Mouse (Mus musculus) liver, embryonic 14.5 days (tissue): Measurements from ENCODE around the gene Ruvbl2. TPM values are rescaled to one million over a fixed set of nuclear protein-coding genes. Genes with fewer than 3 reads are reported as not detected.
"Not testable (repeated sequence)": the region's sequence is repeated elsewhere in the genome, so short reads cannot be mapped to it uniquely, and the experiment has no call there.

Experiments
- ATAC-seq: fragments of 200-750 bp; cut with Nextera tagmentation; 2 replicates; pipeline ENCODE4 v1.8.0; 2017; ENCODE audit warnings: moderate number of reproducible peaks, mild to moderate bottlenecking, moderate library complexity; ENCODE audit not compliant: insufficient read depth
- DNase-seq, 3 experiments: peaks; one replicate each; pipeline ENCODE4 v3.0.0-alpha.2; 2012 to 2013; ENCODE audit warnings: low read depth in 3 of 3, low spot score in 3 of 3
- H3K27ac ChIP-seq: fragments of 300-500 bp; sonication (generic); 2 replicates; pipeline ENCODE4 v1.5.1; 2014; ENCODE audit warnings: moderate library complexity, mild to moderate bottlenecking, control low read depth, inconsistent platforms
- H3K27me3 ChIP-seq: fragments of 300-500 bp; sonication (generic); 2 replicates; pipeline ENCODE4 v1.6.1; 2014; ENCODE audit warnings: mild to moderate bottlenecking, low read length, moderate library complexity; ENCODE audit not compliant: control insufficient read depth, insufficient read depth
- H3K36me3 ChIP-seq: fragments of 300-500 bp; sonication (generic); replicated peaks from 2 replicates; pipeline ENCODE4 v1.6.1; 2014; ENCODE audit warnings: low read depth; ENCODE audit not compliant: control insufficient read depth, insufficient read depth
- H3K4me1 ChIP-seq, 2 experiments: fragments of 200-500 bp in 1 of 2; fragments of 300-500 bp in 1 of 2; sonication (generic) in 1 of 2; replicated peaks; 2 replicates each; pipeline ENCODE4 v1.6.1; 2012 to 2014; ENCODE audit warnings: antibody characterized with exemption in 1 of 2, inconsistent platforms in 1 of 2, low read length in 1 of 2; ENCODE audit not compliant: control insufficient read depth in 2 of 2, insufficient read depth in 2 of 2
- H3K4me2 ChIP-seq: fragments of 300-500 bp; sonication (generic); 2 replicates; pipeline ENCODE4 v1.6.1; 2014; ENCODE audit warnings: low read depth, mild to moderate bottlenecking, control low read depth, moderate library complexity
- H3K4me3 ChIP-seq, 2 experiments: fragments of 200-500 bp in 1 of 2; fragments of 300-500 bp in 1 of 2; sonication (generic) in 1 of 2; 2 replicates each; pipeline ENCODE4 v1.5.1; 2012 to 2014; ENCODE audit warnings: low read depth in 2 of 2, low read length in 2 of 2, mild to moderate bottlenecking in 2 of 2, control low read depth in 1 of 2, inconsistent platforms in 1 of 2, moderate library complexity in 1 of 2; ENCODE audit not compliant: insufficient read depth in 1 of 2
- H3K9ac ChIP-seq: fragments of 300-500 bp; sonication (generic); replicated peaks from 2 replicates; pipeline ENCODE4 v1.6.1; 2014; ENCODE audit warnings: mild to moderate bottlenecking, control low read depth, moderate library complexity
- H3K9me3 ChIP-seq: fragments of 300-500 bp; sonication (generic); 2 replicates; pipeline ENCODE4 v1.6.1; 2016; ENCODE audit warnings: low read length, mixed read lengths; ENCODE audit not compliant: control insufficient read depth
- CTCF ChIP-seq: IDR thresholded peaks from 2 replicates; pipeline ENCODE4 v1.5.1; 2016; ENCODE audit warnings: antibody characterized with exemption, low read depth, control low read depth
- EP300 ChIP-seq: IDR thresholded peaks from 2 replicates; pipeline ENCODE4 v1.6.1; 2016; ENCODE audit warnings: antibody characterized with exemption, low read depth
- WGBS: fragments of 180-500 bp; shearing (Covaris S2); extraction: QIAGEN DNeasy Blood & Tissue Kit; methylation state at CpG from one replicate; pipeline ENCODE4 v1.1.7; 2014; ENCODE audit not compliant: insufficient replicate concordance; 5-methylcytosine and 5-hydroxymethylcytosine counted together
- polyA plus RNA-seq, 2 experiments: library from polyadenylated mRNA; depleted of rRNA in 1 of 2; stranded (reverse) in 1 of 2; unstranded in 1 of 2; fragments of >200 nt; fragmentation: Nextera tagmentation in 1 of 2; extraction: Ambion mirVana in 1 of 2; gene quantifications; 2 replicates each; pipeline versions ENCODE4 v1.2.1 to v1.2.3; 2012 to 2014

Gene Ruvbl2
- polyA plus RNA-seq (2012; rRNA removed): 65.7 and 69.5 TPM in 2 replicates
- 67.5 and 82.7 TPM in 2 replicates for polyA plus RNA-seq (2014; fragmentation: Nextera tagmentation; extraction: Ambion mirVana)

DNA sequence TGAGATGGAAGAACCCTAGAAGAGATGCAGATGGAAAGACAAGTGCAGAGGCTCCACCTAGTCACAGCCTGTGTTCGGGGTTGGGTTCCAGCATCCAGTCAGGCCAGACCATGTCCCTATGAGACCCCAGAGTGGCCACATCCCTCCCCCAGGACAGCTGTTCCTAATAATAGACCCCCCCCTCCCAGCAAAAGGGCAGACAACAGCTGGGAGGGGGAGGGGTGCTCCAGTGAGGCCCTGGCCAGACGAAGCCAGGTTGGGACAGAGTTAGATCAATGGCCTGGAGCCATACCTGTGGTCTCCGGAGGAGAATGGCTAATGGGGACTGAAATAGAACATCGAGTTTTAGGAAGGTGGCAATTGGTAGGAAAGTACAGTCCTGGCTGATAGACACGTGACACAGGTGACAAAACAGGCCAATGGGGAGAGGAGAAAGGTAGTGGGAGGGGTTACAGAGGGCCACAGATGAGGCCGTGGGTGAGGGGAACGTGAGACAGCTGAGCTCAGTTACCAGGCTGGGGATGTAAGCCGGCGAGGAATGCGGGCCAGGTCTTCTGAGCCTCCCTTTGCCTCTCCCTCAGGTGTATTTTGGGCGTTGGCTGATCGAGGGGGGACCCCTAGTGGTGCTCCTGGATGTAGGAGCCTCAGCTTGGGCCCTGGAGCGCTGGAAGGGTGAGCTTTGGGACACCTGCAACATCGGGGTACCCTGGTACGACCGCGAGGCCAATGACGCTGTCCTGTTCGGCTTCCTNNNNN, at the start of gene Ruvbl2:
TSS of gene Ruvbl2 (minus strand) at position 576 of the 756 bp plus-strand sequence.
- Histone ChIP-seq H3K9ac (no peak within 1 kb of the TSS), H3K4me1 (peaks cover 0 to 13% of the 10 kb centered on the region in 2 experiments; a peak in 2 of 4 replicates), H3K27ac (no peak within 1 kb of the TSS), H3K4me3 (no peak within 1 kb of the TSS), H3K4me2 (no peak within 1 kb of the TSS), H3K27me3 (no peaks in the 10 kb centered on the region), H3K36me3 (no peaks in the 10 kb centered on the region), H3K9me3 (no peaks in the 10 kb centered on the region)
- TF ChIP-seq CTCF (peak; percentile 55), EP300 (no peak)
- WGBS: 45% methylated on average over 19 of the region's 19 CpGs
- ATAC-seq (no peak), DNase-seq (no peak)

DNA sequence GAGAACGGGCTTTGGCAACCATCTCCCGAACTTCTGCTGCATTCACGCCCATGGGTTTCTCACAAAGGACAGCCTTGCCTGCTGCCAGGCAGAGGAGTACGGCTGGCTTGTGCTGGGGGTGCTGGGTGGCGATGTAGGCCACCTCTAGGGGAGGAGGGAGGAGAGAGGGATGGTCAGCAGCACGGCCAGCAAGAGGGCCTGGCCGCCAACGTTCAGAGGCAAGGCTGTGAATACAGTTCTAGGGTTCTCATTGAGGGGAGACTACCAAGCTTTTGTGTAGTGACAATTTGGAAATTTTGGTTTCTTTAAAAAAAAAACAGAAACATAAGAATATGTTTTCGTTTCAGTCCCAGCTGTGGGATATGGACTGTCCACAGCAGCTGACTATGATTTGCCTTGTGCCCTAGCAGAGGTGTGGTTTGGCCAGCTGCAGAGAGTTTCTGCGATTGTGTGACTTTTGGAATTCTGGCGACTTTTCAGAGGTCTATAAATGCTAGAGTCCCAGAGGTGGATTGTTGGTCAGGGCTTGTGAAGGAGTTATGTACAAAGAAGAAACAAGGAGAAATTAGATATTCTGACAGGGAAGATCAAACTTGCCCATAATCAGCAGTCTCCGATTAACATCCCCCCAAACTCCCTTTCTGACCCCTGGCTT, 49.0 kb upstream of the Ruvbl2 start, which contains the start of gene Gm45808:
TSS of gene Gm45808 (minus strand) at position 51 of the 655 bp plus-strand sequence.
- TF ChIP-seq EP300: no peak
- no peak for TF ChIP-seq CTCF
- peak within 1 kb of the TSS; percentile 60; the same call in 1 of the 2 replicates for H3K4me2 ChIP-seq
- H3K9ac ChIP-seq: 0 out of 2 replicates have a peak within 1 kb of the TSS, but pooled peaks have one; percentile 9
- H3K4me3 ChIP-seq: no peak within 1 kb of the TSS
- ATAC-seq: no peak
- no peaks in the 10 kb centered on the region for H3K9me3 ChIP-seq
- peaks cover 24 to 48% of the 10 kb centered on the region in 2 experiments for H3K4me1 ChIP-seq
- WGBS: 80% methylated on average over 12 of the region's 12 CpGs
- DNase-seq: no peak
- H3K36me3 ChIP-seq: no peaks in the 10 kb centered on the region
- no peak within 1 kb of the TSS for H3K27ac ChIP-seq
- no peaks in the 10 kb centered on the region for H3K27me3 ChIP-seq

DNA sequence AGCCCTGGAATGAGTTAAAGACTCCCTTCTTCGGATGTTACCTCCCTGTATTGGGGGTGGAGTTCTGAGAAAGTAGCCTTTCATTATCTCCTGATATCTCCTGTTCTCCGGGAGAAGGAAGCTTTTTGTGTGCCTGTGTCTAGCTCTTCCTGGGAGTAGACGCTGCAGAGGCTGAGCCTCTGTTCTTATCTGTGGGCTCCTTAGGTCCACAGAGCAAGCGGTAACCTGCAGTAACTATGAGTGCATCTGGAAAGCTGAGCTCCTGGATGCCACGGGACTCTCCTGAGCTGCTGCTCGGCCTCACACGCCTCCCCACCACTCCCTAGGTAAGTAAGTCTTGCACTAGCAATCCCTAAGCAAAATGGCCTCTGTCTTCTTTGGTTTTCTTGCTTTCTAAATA, 48.3 kb upstream of the Ruvbl2 start:
- Histone ChIP-seq H3K27me3 (no peaks in the 10 kb centered on the region), H3K9ac (0 out of 2 replicates have a peak overlapping the region, but pooled peaks have one; percentile 9), H3K36me3 (no peaks in the 10 kb centered on the region), H3K4me1 (peaks cover 24 to 45% of the 10 kb centered on the region in 2 experiments), H3K4me2 (peak overlapping the region; percentile 28; the same call in 1 of the 2 replicates), H3K4me3 (no peak overlapping the region), H3K27ac (no peak overlapping the region), H3K9me3 (no peaks in the 10 kb centered on the region)
- TF ChIP-seq EP300: 0 out of 2 replicates have a peak, but pooled peaks have one; percentile 9
- TF ChIP-seq CTCF: no peak
- WGBS: 16% methylated on average over 7 of the region's 7 CpGs
- ATAC-seq (peak; percentile 56), DNase-seq (peak in 1 of 3 experiments; percentile 51)

DNA sequence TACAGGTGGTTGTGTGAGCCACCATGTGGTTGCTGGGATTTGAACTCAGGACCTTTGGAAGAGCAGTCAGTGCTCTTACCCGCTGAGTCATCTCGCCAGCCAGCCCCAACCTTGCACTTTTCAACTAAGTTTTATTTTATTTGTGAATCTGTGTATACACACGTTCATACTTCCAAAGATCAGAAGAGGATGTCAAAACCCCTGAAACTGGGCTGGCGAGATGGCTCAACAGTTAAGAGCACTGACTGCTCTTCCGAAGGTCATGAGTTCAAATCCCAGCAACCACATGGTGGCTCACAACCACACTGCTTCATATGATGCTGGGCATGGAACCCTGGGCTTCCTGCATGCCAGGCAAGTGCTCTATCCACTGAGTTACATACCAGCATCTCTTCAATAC, 47.1 kb upstream of the Ruvbl2 start:
- peaks cover 22 to 35% of the 10 kb centered on the region in 2 experiments for H3K4me1 ChIP-seq
- H3K27ac ChIP-seq, H3K27me3 ChIP-seq, DNase-seq, H3K9ac ChIP-seq, H3K36me3 ChIP-seq, H3K9me3 ChIP-seq, H3K4me2 ChIP-seq, ATAC-seq, H3K4me3 ChIP-seq: not testable (repeated sequence)
- 79% methylated on average over 5 of the region's 5 CpGs for WGBS

DNA sequence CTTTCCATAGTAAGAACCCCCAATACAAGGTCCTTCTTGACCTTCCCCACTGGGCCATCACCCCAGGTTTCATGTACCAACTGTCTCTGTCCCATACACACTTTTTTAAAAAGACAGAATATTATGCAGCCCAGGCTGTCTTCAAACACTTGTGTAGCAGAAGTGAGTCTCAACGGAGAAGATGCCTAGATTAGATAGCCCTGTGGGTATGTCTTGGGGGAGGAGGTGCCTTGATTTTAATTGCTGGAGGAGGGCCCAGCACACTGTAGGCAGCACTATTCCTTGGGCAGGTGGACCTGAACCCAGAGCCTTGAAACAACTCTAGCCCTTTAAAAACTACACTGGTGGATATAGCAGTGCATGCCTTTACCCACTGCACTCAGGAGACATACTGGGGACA, 44.3 kb upstream of the Ruvbl2 start:
- H3K36me3 ChIP-seq: no peaks in the 10 kb centered on the region
- no peak overlapping the region for H3K27ac ChIP-seq
- no peaks in the 10 kb centered on the region for H3K9me3 ChIP-seq
- H3K4me3 ChIP-seq: no peak overlapping the region
- WGBS: 9% methylated on average over 1 of the region's 1 CpGs
- H3K4me2 ChIP-seq: no peak overlapping the region
- H3K27me3 ChIP-seq: no peaks in the 10 kb centered on the region
- TF ChIP-seq EP300 (no peak), CTCF (no peak)
- peaks cover 10 to 20% of the 10 kb centered on the region in 2 experiments; a peak in 3 of 4 replicates for H3K4me1 ChIP-seq
- ATAC-seq: no peak
- H3K9ac ChIP-seq: no peak overlapping the region
- DNase-seq: no peak
